Mouse (Mus musculus) spleen, postnatal 10 days (tissue): ENCODE data around the gene Pus3.

ENCODE experiments used
- DNase-seq, 2 experiments: peaks; one replicate each; pipeline ENCODE4 v3.0.0; 2021 to 2022; ENCODE audit warnings: low spot score in 2 of 2

Gene Pus3

DNA sequence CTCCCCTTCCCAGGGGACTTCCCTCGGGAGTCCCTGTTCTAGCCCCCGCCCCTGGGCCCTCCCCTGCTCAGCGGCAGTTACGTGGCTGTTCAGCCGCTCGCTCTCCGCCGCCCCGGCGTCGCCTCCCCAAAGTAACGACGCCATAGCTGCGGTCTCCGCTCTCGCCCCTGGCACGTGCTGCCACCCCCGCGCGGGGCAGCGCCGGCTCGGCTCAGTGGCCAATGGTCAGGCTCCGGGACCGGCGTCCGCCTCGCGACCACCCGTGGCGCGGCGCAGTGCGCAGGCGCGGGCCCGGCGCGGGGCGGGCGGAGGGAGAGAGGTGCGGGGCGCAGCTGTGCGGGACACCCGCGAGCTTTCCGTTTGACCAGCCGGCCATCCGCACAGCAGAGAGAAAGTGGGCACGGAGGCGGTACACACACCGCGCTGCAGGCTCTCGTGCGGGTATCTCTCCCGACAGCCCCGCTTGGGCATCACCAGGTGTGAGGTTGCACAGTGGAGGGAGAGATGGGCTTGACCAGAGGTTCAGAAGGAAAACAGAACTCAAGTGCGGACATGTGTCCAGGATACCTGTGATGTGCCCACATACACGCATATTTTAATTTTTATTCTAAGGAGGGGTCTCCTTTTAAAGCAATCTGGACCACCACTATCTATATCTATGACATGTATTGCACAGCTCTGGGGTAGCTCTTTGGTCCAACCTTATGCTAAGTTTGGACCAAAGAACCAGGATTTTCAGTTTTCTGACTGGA is at the start of gene Pus3, which contains the start of gene Ddx25:
Gene Pus3 (plus strand): TSS at position 339 of the 752 bp plus-strand sequence.
Gene Ddx25 (minus strand): TSS at position 272 of the 752 bp plus-strand sequence.
- DNase-seq = peak in 1 of 2 experiments; percentile 24

DNA sequence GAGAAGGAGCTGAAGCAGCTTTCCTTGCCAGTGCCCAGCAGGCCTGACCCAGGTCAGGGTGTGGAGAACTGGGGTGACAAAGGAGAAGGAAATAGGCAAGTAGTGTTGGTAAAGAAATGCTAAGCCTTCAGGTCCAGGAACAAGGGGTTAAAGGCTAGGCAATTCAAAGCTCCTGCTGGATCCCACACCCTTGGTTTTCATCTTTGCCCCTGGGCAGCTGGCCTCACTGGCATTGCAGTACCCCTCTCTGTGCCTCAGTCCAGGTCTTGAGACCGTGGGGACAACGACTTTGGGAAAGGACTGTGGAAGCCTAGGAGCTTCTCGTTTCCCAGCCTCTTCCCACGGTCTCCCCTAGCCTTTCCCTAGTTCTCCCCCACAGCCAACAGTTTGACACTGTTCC is 44.5 kb upstream of the Pus3 start:
- no peak for DNase-seq

DNA sequence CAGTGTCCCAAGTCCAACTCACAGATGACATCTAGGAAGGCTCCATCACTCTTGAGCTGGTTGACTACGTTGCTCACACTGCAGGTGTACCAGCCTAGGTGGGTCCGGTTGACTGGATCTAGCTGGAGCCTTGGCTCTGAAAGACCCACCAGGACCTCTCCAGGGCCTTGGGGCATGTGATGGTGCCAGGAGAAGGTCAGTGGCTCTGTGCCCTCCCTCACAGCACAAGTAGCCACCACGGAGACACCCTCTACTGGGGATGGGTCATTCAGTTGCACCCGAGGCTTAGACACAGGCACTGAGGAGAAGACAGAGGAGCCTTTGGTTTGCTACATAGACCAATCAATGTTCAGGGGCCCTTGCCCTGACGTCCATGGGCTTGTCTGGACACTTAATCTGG is 42.2 kb upstream of the Pus3 start:
- DNase-seq = no peak

DNA sequence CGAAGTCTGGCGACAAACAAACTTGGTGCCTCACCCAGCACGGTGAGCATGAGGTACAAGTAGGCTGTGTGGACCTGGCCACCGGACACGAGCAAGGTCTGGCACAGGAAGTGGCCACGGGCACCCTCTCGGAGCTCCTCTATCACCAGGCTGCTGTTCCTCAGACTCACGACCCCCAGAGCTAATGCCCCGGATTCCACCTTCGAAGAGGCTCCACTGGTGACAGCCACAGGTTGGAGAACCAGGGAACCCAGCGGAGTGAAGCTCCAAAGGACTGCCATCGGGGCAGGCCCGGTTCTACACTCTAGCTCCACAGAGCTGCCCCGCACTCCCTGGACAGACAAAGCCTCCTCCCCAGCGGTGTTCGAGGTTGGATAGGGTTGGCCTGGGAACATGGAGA is 41.7 kb upstream of the Pus3 start:
- DNase-seq = no peak

DNA sequence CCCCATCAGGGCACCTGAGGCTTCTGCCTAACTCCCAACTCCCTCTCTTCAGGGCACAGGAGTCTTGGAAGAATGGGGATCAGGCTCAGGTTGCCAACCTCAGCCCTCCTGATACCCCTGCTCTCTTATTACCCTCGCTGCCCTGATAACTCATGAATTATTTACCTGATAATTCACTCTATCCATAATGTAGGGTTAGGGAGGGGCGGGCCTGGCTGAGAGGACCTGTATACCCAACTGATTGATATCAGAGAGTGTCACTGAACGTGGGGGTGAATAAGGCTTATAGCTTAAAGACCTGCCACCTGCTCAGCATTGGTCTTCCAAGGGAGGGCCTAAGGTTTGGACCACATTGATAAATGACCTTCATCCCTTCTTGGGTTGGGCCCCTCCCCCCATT is 40.2 kb upstream of the Pus3 start, which contains the start of gene Gm1113:
Gene Gm1113 (minus strand): TSS at position 101 of the 400 bp plus-strand sequence.
- DNase-seq = no peak

DNA sequence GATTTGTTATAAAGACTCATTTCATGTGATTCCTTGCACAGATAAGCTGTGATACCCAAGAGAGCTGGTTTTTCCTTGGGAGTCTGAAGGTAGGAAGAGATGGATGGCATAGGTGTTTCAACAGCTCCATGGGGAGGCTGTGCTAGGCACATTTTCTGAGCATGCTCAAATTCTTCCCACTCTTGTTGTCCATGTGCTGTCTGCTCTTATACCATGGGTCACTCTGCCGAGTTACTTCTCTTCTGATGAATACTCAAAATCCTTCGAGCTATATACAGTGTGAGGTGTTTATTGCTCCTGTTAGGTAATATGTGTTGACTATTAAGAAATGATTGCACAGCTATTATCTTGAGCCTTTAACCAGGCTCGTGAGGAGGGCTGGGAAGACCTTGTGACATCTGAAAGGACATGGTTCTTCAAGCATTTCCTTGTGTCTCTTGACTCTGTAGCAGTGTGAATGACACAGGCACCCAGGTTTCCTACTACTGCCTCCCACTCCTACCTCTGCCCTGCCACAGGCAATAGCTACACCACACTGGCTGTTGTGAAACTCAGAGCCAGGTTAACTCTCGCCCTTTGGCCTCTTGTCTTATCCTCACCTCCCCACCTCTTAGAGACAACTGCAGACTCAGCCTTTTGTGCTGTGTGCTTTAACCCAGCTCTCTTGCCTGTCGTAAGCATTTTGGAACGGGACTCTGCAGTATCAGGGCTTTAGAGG is 37.6 kb upstream of the Pus3 start:
- no peak for DNase-seq

DNA sequence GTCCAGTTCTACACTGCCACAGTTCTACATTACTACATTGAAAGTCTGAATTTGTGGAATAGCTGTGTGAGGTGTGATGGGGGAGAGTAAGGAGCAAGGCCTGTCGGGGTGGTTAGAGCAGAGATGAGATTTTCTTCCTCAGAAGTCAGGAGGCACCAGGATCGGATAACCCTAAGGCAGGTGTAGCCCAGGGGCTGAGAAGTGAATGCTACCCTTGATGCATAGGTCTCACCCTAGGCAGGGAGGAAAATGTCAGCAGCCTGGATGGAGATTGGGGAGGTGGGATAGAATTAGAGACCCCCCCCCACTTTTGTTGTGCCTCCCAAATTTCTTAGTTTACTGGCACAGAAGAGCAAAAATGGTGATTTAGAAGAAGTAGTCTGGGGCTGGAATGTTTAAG is 36.2 kb upstream of the Pus3 start:
- no peak for DNase-seq

DNA sequence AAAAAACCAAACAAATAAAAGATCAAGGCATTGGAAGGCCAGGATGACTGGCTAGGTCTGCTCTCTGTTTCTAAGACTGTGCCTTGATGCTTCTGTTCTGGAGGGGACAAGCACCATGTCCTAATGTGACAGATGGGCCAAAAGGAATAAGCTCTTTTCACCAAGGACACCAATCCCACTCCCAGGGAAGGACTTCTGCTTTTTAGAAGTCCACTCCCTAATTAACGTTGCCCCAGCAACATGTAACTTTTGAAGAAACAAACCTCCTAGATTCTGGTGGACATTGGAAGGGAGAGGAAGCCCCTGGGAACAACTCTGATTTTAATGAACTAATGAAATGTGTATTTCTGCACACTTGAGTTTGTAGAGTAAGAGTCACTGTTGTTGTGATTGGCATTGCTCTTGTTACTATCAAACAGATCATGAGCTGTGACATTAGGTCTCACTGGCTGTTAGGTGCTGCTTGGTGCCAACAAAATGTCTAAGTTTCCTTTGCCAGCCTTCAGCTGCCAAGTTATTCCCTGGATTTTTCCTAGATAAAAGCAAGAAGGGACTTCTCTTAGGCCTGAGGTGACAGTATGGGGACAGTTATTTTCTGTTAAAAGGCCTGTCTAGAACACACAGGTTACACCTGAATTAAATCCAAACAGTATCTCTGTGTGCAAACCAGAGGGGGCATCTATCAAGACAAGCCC is 35.4 kb upstream of the Pus3 start:
- DNase-seq = no peak

DNA sequence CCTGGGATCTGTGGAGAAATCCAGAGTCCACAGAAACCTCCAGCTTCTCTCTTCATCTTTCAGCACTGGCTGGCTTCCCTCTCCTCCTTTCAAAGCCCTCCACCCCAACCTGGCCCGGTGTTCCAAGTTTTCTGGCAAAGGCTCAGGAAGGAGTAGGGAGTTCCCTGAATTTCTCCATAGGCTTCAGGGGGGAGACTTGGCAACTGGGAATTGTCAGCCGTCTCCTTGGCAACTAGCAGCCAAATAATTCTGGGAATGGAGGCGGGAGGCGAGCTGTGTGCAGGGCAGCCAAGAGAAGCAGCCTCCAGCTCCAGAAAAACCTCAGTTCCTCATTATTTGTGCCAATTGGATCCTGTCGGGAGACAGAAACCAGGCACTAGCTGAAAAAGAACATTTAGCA is 34.9 kb upstream of the Pus3 start:
- DNase-seq = no peak

DNA sequence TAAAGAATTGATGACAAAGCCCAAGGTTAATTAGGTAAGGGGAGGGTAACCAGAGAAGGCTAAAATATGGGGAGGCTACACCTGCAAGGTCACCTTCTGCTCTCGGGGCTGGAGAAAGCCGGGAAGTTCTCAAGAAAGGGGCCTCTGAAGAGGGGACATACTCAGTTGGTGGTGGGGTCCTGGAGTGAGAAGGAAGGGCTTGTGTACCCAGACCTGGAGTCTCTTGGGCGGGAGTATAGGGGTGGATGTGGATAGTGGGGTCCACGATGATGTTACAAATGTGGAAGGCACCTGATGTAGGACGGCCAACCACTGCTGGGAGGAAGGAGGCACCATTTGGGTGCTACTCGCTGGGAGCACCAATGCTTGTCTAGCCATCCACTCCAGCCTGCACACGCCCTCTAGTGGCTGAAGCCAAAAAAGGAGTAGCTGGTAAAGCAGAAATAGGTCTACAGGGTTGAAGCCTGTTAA is 34.4 kb upstream of the Pus3 start:
- DNase-seq = peak; percentile 23 to 66

DNA sequence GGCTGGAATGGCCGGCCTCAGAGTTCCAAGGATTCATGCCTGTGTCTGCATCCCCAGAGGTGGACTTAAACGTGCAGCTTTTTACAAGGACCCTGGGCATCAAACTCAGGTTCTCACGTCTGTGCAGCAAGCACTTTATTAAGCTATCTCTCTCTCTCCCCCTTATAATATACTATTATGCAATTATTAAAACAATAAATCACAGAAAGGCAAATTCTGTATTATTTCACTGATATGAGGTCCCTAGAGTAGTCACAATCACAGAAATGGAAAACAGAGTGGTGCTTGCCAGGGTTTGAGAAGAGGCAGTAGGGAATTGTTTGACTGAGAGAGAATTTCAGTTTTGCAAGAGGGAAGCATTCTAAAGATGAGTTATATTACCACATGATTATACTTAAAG is 29.3 kb upstream of the Pus3 start:
- DNase-seq = no peak

DNA sequence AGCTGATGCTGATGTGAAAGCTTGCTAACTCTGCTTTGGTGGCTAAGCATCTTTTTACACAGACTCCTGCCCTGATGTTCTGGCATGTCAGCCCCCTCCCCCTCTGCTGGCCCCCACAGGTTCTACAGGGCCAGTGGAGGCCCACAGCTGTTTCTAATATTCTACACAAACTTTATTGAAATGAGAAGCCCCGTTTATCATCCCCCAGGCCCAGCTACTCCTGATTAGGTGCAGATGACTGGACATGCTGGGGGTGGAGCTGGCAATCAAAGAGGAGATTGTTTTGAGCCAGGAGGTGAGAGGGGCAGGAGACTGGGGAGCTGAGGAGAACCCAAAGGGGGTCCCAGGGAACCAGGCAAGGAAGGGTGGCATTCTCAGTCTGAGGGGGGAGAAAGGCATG is 28.6 kb upstream of the Pus3 start:
- no peak for DNase-seq

DNA sequence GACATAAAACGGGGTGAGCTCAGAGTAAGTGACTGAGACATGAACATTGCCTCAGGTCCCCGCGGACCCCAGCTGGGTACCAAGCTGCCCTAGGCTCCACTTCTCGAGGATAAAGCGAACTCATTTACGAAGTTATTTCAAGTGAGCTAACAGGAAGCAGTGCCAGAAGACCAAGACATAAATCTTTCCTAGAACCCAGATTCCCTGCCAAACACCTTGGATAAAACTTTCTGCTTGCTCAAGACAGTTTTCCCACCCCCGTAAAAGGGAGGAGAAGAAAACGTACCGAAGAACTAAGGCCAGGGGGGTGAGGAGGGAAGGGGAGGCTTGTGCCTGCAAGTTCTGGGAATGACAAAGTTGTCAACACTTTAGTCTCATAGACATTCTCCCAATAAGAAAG is 25.1 kb upstream of the Pus3 start:
- DNase-seq = no peak

DNA sequence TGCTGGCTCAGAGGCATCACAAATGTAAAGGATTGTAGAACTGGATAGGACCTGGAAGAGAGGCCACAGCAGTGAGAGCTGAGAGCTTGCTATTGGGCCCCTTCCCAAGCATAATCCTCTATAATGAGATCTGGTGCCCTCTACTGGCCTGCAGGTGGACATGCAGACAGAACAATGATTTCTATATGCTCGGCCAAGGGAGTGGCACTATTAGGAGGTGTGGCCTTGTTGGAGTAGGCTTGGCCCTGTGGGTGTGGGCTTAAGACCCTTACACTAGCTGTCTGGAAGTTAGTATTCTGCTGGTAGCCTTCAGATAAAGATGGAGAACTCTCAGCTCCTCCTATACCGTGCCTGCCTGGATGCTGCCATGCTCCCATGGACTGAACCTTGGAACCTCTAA is 23.3 kb upstream of the Pus3 start:
- peak; percentile 15 to 43 for DNase-seq

DNA sequence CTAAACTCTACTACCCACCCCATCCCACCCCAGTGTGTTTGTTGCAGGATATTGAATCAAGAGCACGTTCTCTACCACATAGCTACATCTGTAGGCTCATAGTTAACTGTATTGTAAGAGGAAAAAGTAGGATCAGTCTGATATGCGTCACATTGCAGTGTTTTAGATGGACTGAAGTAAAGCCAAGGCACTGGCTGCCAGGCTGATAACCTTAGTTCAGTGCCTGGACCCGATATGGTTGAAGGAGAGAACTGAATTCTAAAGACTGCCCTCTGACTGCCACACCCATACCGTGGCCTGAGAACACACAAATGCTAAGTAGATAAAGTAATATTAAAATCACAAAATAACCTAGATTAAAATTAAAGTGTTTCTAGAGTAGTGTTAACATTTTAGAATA is 22.5 kb upstream of the Pus3 start:
- DNase-seq = no peak

DNA sequence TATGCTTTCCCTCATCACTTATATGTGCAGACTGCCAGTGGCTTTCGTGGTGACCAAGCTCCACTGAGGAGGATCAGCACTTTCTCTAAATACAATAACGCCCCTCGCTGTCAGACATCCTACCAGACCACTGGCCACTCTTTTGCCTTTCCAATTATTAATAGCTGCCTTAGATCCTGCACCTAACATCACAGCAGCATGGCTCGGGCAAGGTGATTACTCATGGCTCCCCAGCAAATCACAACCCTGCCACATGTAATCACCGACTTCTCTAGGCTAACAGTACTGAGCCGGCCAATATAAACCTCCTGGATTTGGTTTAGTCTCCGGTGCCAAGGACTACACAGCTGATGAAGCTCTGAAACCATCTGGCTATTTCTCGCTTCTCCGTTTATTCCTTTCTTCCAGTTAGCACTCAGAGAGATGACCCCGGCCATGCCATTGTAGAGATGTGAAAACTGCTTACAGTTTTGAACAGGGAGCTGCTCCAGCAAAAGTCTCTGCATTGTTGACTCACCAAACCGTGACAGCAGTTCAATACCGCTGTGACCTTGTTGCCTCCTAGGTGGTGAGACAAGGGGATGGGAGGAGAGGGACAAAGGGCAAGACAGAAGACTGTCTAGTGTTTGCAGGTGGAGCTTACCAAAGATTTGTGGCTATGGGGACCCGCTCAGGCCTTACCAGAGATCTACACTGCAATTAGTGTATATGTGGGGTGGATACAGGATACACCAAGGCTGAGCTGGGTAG is 19.2 kb upstream of the Pus3 start:
- DNase-seq = no peak

DNA sequence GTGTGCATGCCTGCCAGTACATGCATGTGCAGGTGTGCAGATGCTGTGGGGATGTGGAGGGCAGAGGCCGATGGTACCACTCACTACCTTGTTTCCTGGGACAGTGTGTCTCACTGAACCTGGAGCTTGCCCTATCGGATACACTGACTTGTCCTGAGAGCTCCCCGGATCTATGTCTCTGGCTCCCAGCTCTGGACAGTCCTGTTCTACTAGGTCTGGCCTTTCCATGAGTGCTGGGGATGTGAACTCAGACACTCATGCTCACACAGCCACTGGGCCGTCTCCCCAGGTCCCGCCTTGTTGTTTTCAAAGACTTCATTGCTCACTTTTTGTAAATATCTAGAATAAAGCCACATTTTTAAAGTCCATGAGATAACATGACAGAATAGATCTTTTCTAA is 17.4 kb upstream of the Pus3 start:
- no peak for DNase-seq

DNA sequence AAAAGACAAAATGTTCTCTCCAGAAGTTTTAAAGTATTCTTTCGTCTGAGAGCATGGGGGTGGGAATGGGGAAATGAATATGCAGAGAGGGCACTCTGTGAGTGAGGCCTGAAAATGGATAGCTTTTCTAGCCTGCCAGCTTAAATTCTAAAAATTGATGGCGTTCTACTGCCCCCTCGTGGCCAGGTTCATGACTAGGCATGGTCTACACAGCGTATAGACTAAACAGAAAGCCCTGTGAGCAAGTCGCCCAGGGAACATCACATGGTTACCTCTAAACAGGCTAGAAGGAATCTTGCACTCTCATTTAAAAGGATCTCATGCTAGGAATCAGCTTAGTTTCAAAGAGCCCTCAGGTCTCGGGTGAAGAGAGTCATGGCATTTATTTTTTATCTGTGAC is 16.9 kb upstream of the Pus3 start:
- DNase-seq = peak; percentile 55 to 88

DNA sequence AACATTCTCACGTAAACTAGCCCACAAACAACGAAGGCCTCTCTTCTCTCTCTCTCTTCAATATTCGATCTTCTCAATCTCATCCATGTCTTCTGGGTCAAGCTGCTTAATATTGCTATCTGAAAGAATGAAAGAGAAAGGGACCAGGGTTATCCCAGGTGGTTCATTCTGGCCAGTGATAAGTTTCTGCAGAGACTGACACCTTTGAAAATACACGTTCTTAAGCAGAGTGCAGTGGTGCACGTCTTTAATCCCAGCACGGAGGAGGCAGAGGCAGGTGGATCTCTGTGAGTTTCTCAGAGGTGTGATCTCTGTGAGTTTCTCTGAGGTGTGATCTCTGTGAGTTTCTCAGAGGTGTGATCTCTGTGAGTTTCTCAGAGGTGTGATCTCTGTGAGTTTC is 16.5 kb upstream of the Pus3 start:
- no peak for DNase-seq

DNA sequence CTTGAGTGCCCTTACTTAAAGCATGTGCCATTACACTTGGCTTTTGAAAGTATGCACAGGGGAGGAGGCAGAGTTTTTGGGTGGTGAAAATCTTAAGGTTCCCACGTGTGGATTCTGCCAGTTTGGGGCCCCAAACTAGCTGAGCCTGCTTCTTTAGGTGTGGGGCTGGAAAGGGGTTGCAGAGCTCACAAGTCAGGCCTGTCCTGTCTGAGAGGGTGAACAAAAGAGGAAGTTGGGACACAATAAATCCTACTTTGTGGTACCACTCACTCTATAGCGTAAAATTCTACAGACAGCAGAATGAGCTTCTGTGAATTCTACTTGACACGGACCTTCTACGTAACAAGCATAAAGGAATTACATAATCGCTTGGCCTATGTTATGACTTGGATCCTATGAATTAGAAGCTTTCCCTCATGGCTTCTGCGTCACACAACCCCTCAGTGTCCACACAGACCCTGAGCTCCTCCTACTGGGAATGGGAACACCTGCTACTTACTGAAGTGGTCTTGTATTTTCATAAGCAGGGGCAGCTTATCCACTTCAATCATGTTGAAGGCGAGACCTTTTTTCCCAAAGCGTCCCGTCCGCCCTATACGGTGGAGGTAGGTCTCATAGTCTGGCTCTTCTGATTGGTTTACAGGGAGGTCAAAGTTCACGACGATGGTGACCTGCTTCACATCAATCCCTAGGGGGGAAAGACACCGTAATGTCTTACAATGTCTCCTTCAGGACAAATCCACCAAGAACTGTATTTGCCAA is 15.1 kb upstream of the Pus3 start:
- DNase-seq = no peak

DNA sequence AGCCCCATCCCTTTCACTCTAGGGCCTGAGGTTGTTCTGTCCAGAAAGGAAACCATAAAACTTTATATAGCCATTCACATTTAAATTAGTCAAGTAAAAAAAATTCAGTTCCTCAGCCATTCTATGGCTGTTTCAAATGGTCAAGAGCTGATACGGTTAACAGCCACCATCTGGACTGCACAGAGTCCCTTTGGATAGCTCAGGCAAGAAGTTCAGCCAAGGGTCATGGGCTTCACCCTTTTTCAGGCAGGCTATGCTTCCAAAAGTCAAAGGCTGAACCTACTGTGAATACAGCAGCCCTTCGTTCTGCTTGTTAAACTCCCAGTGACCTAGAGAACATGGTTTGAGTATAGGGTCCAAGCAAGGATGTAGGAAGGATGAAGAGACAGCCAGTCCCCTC is 13.7 kb upstream of the Pus3 start:
- no peak for DNase-seq
